Mouse (Mus musculus): ENCODE results near the gene Gas7. TPM values are rescaled to one million over a fixed set of nuclear protein-coding genes. Genes with fewer than 3 reads are reported as not detected.

The Gas7 gene
- total and polyA plus RNA-seq, 2 experiments from 2014 or later, result 46.8 to 76.0 TPM

DNA sequence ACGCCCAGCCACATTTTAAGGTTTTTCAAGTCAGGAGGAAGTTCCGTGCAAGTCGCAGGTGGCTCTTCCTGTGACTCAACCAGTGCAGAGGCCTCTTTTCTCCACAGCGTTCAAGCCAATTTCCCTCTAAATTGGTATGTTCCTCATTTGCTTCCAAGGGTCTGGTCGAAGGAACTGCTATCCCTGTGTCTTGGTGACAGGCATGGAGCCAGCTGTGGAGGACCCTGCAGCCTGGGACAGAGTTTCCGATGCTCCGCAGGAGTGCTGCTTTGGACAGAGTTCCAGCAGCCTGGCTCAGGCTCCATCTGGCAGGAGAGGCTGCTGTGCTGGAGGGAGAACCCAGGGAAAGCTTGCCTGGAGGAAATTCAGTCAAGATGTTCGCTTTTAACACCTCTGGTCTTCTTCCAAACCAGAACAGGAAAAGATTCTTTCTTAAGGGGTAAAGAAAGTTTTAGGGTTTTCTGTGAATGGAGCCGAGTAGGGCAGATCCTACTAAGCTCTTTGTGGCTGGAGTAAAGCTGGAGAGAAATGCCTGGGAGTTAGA is 27.1 kb downstream of the Gas7 start:
- Histone ChIP-seq H3K27me3 (ENCODE audit: insufficient read depth, low read length) (no peaks in the 10 kb centered on the region), H3K4me3 (ENCODE audit: low read length) (no peak overlapping the region), H3K36me3 (ENCODE audit: insufficient read depth, low read length) (no peaks in the 10 kb centered on the region), H3K9ac (replicated peaks; ENCODE audit: low read length) (no peak overlapping the region), H3K4me2 (ENCODE audit: low read depth, low read length) (no peak overlapping the region), H3K9me3 (ENCODE audit: low read length) (no peaks in the 10 kb centered on the region), H3K27ac (peak overlapping the region; percentile 54; the same call in 1 of the 2 replicates), H3K4me1 (ENCODE audit: insufficient read depth, low read length) (peaks cover 5% of the 10 kb centered on the region; the same call in 1 of the 2 replicates)
- ATAC-seq, result peak; percentile 45; the same call in 1 of the 2 replicates
- DNase-seq (ENCODE audit: low spot score), result peak; percentile 71
- no peak for TF ChIP-seq CTCF (IDR thresholded peaks at IDR 0.05; ENCODE audit: low read depth)
- 52% methylated on average over 9 of the region's 9 CpGs for WGBS

- H3K4me2 ChIP-seq (ENCODE audit: low read depth, low read length), result no peak overlapping the region
- no peak for DNase-seq (ENCODE audit: low spot score)
- H3K9me3 ChIP-seq (ENCODE audit: low read length), result no peaks in the 10 kb centered on the region
- no peak overlapping the region for H3K4me3 ChIP-seq (ENCODE audit: low read length)
- 84% methylated on average over 12 of the region's 12 CpGs for WGBS
- H3K27ac ChIP-seq, result no peak overlapping the region
- TF ChIP-seq CTCF (IDR thresholded peaks at IDR 0.05; ENCODE audit: low read depth), result no peak
- no peak for ATAC-seq
- no peaks in the 10 kb centered on the region for H3K36me3 ChIP-seq (ENCODE audit: insufficient read depth, low read length)
- H3K4me1 ChIP-seq (ENCODE audit: insufficient read depth, low read length), result no peaks in the 10 kb centered on the region
- no peaks in the 10 kb centered on the region for H3K27me3 ChIP-seq (ENCODE audit: insufficient read depth, low read length)
- no peak overlapping the region for H3K9ac ChIP-seq (replicated peaks; ENCODE audit: low read length)
Measured at GRCm38 (mm10) chr11:67488156-67488555, 32.9 kb downstream of the Gas7 start.

GRCm38 (mm10) chr11:67489647-67490175 is 34.5 kb downstream of the Gas7 start:
- TF ChIP-seq CTCF (IDR thresholded peaks at IDR 0.05; ENCODE audit: low read depth), result no peak
- Histone ChIP-seq H3K4me2 (ENCODE audit: low read depth, low read length) (no peak overlapping the region), H3K9me3 (ENCODE audit: low read length) (no peaks in the 10 kb centered on the region), H3K9ac (replicated peaks; ENCODE audit: low read length) (no peak overlapping the region), H3K27me3 (ENCODE audit: insufficient read depth, low read length) (no peaks in the 10 kb centered on the region), H3K36me3 (ENCODE audit: insufficient read depth, low read length) (no peaks in the 10 kb centered on the region), H3K27ac (no peak overlapping the region), H3K4me3 (ENCODE audit: low read length) (no peak overlapping the region), H3K4me1 (ENCODE audit: insufficient read depth, low read length) (no peaks in the 10 kb centered on the region)
- no peak for ATAC-seq
- DNase-seq (ENCODE audit: low spot score), result no peak
- 64% methylated on average over 10 of the region's 10 CpGs for WGBS

DNA sequence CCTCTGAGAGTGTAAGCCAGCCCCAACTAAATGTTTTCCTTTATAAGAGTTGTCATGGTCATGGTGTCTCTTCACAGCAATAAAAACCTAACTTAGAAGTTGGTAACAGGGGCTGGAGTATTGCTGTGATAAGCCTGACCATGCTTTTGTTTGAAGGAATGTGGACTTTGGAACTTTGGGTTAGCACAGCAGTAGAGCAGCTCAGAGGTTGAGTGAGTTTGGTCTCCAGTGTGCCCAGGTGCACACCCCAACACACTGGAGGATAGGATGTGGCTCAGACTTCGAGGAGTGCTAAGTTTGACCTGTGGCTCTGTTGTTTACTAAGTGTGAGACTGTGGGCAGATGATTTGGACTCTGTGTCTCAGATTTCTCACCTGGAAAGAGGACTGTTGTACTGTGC is 41.6 kb downstream of the Gas7 start:
- Histone ChIP-seq H3K9ac (replicated peaks; ENCODE audit: low read length) (no peak overlapping the region), H3K4me1 (ENCODE audit: insufficient read depth, low read length) (peaks cover 5% of the 10 kb centered on the region; the same call in 1 of the 2 replicates), H3K27ac (no peak overlapping the region), H3K27me3 (ENCODE audit: insufficient read depth, low read length) (no peaks in the 10 kb centered on the region), H3K4me2 (ENCODE audit: low read depth, low read length) (no peak overlapping the region), H3K36me3 (ENCODE audit: insufficient read depth, low read length) (no peaks in the 10 kb centered on the region), H3K4me3 (ENCODE audit: low read length) (no peak overlapping the region), H3K9me3 (ENCODE audit: low read length) (no peaks in the 10 kb centered on the region)
- DNase-seq (ENCODE audit: low spot score) (no peak), ATAC-seq (no peak)
- TF ChIP-seq CTCF (IDR thresholded peaks at IDR 0.05; ENCODE audit: low read depth), result no peak
- WGBS, result 76% methylated on average over 1 of the region's 1 CpGs

- H3K4me3 ChIP-seq (ENCODE audit: low read length), result no peak overlapping the region
- no peak overlapping the region for H3K4me2 ChIP-seq (ENCODE audit: low read depth, low read length)
- H3K9ac ChIP-seq (replicated peaks; ENCODE audit: low read length), result no peak overlapping the region
- H3K36me3 ChIP-seq (ENCODE audit: insufficient read depth, low read length), result no peaks in the 10 kb centered on the region
- no peaks in the 10 kb centered on the region for H3K9me3 ChIP-seq (ENCODE audit: low read length)
- H3K27me3 ChIP-seq (ENCODE audit: insufficient read depth, low read length), result no peaks in the 10 kb centered on the region
- peaks cover 8% of the 10 kb centered on the region; the same call in 1 of the 2 replicates for H3K4me1 ChIP-seq (ENCODE audit: insufficient read depth, low read length)
- no peak for ATAC-seq
- no peak for DNase-seq (ENCODE audit: low spot score)
- WGBS, result 86% methylated on average over 2 of the region's 2 CpGs
- no peak overlapping the region for H3K27ac ChIP-seq
- no peak for TF ChIP-seq CTCF (IDR thresholded peaks at IDR 0.05; ENCODE audit: low read depth)
Measured at GRCm38 (mm10) chr11:67500115-67500514, 44.9 kb downstream of the Gas7 start.

DNA sequence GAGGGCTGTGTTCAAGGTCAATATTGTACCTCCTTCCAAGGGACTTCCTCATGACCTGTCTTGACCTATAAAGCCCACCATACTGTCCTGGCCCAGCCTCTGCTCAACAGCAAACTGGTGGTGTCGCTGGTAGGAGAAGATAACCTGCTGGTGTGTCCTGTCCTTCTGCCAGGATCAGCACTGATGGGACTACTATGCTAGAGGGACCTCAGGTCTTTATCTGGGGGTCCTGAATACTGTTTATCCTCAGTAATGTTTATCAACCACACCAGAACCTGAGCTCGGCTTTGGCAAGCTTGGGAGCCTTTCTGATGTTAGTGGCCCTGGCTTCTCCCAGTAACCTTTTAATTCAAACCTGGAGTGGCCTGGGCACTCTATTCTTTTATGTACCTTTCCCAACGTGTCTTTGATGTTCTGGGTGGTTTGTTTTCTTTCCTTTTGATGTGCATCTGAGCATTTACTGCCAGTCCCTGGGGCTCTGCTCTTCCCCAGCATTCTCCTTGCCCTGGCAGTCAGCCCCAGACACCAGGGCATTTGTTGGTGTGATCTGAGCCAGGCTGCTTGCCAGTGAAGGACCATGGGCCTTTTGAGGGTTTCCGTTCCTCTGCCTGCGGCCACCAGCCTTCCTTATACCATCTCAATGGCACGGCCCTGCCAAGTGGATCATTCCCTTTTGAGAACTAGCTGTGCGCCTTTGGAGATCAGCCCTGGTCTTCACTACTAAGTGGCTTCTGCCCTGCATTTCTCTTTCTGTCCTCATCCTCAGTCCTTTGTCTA is 46.4 kb downstream of the Gas7 start:
- no peaks in the 10 kb centered on the region for H3K9me3 ChIP-seq (ENCODE audit: low read length)

More for the DNA sequence above, 46.4 kb downstream of the Gas7 start:
- DNase-seq (ENCODE audit: low spot score) (peak; percentile 74), ATAC-seq (peak; percentile 81)
- Histone ChIP-seq H3K4me1 (ENCODE audit: insufficient read depth, low read length) (peaks cover 8% of the 10 kb centered on the region; the same call in 1 of the 2 replicates), H3K27me3 (ENCODE audit: insufficient read depth, low read length) (no peaks in the 10 kb centered on the region), H3K9ac (replicated peaks; ENCODE audit: low read length) (no peak overlapping the region), H3K27ac (no peak overlapping the region), H3K4me3 (ENCODE audit: low read length) (no peak overlapping the region), H3K36me3 (ENCODE audit: insufficient read depth, low read length) (no peaks in the 10 kb centered on the region), H3K4me2 (ENCODE audit: low read depth, low read length) (no peak overlapping the region)
- 63% methylated on average over 7 of the region's 7 CpGs for WGBS
- TF ChIP-seq CTCF (IDR thresholded peaks at IDR 0.05; ENCODE audit: low read depth), result no peak

Data from hindbrain, postnatal 0 days (tissue).